In the genomic region with DNA sequence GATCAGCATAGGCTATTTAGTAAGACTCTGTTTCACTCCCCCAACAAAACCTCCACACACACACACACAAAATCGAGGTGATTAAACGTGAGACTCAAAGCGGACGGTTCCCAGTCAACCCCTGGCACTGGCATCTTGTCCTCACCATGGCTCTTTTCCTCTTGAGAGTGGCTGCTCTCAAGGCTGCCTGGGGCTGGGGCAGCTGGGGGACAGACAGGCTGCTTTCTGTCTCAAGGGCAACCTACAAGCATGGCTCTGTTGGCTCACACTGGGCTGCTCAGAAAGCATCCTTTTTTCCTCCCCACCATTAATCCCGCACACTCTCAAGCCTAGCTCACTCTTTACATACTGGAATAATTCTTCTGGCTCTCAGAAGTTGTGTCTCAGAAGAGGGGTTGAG, we compare ENCODE assay signal across 19 mouse cellular contexts. TPM values are rescaled to one million over a fixed set of nuclear protein-coding genes. Genes with fewer than 3 reads are reported as not detected.
"Had no signal": no experiment of that assay in that cellular context is flagged by ENCODE, and none has a peak within 500 bp of the region (broad histone marks: within the 10 kb centered on the region; RNA-seq: fewer than 3 reads in every experiment).

No protein-coding gene starts in this region.

- H3K4me2 ChIP-seq: lung, embryonic 14.5 days; midbrain, embryonic 11.5 days; neural tube, embryonic 13.5 days; neural tube, embryonic 15.5 days had no signal

- H3K9ac ChIP-seq: lung, embryonic 14.5 days; neural tube, embryonic 13.5 days; neural tube, embryonic 15.5 days had no signal

- H3K27ac ChIP-seq: neural tube, embryonic 13.5 days; neural tube, embryonic 15.5 days had no signal

- H3K9me3 ChIP-seq: neural tube, embryonic 13.5 days; neural tube, embryonic 15.5 days had no signal

- H3K4me3 ChIP-seq: myocyte; neural tube, embryonic 13.5 days; neural tube, embryonic 15.5 days had no signal

- H3K4me1 ChIP-seq: neural tube, embryonic 15.5 days had no signal

- H3K27me3 ChIP-seq: neural tube, embryonic 13.5 days; neural tube, embryonic 15.5 days had no signal

- H3K36me3 ChIP-seq: neural tube, embryonic 13.5 days; neural tube, embryonic 15.5 days had no signal

- ATAC-seq: midbrain, embryonic 16.5 days had no signal

- DNase-seq: lung, adult 18-20 months; lung, embryonic 14.5 days; lung, postnatal 10 days; lung, postnatal 4 days; midbrain, embryonic 14.5 days; retina, postnatal 1 day; right cerebral cortex, adult 18-20 months; right cerebral cortex, postnatal 25 days; right cerebral cortex, postnatal 4 days; spleen, adult 18-20 months; thymus, adult 18-20 months; thymus, postnatal 14 days; thymus, postnatal 36 days had no signal

RNA-seq across cellular contexts. Expression of a gene that starts 27.1 kb away (rescaled TPM):
- total RNA-seq: megakaryocyte-erythroid progenitor cell, adult 5-6 weeks had no signal
